Mouse (Mus musculus): ENCODE measurements around the gene Igfbp4. TPM values are rescaled to one million over a fixed set of nuclear protein-coding genes. Genes with fewer than 3 reads are reported as not detected.
A peak's percentile ranks its signal among the peaks of the same experiment; 100 is the strongest.

The Igfbp4 gene
- total and polyA plus RNA-seq, 3 experiments = 89.8 to 221 TPM; not detected in 1

- H3K4me1 ChIP-seq (ENCODE audit: control insufficient read depth in 1 of 2, insufficient read depth in 2 of 2, low read length in 2 of 2) = no peaks in the 10 kb centered on the region
- no peaks in the 10 kb centered on the region for H3K27me3 ChIP-seq (ENCODE audit: control insufficient read depth in 1 of 2, insufficient read depth in 2 of 2, low read length in 2 of 2)
- no peak for TF ChIP-seq RCOR1 (IDR thresholded peaks at IDR 0.05; ENCODE audit: low read depth, low read length)
- no peak for TF ChIP-seq CHD2 (IDR thresholded peaks at IDR 0.05; ENCODE audit: low read length)
- TF ChIP-seq MAX (IDR thresholded peaks at IDR 0.05; ENCODE audit: low read length) = no peak
- TF ChIP-seq POLR2A (IDR thresholded peaks at IDR 0.05; ENCODE audit: control insufficient read depth in 1 of 2, insufficient read depth in 1 of 2, low read depth in 1 of 2, low read length in 2 of 2, poor library complexity in 1 of 2) = no peak
- TF ChIP-seq ZKSCAN1 (IDR thresholded peaks at IDR 0.05; ENCODE audit: low read depth, low read length) = no peak
- TF ChIP-seq NRF1 (IDR thresholded peaks at IDR 0.05; ENCODE audit: insufficient read depth, low read depth, low read length, poor library complexity, severe bottlenecking) = no peak
- no peak for TF ChIP-seq E2F4 (IDR thresholded peaks at IDR 0.05; ENCODE audit: borderline replicate concordance, low read depth, low read length)
- no peak for TF ChIP-seq MAFK (IDR thresholded peaks at IDR 0.05; ENCODE audit: borderline replicate concordance, low read depth, low read length)
- H3K27ac ChIP-seq (ENCODE audit: control insufficient read depth, low read depth, low read length) = no peak overlapping the region
- no peaks in the 10 kb centered on the region for H3K79me2 ChIP-seq (ENCODE audit: control insufficient read depth, insufficient read depth, low read length, poor library complexity)
- no peak overlapping the region for H3K4me3 ChIP-seq (ENCODE audit: control insufficient read depth in 1 of 2, insufficient read depth in 1 of 2, low read depth in 2 of 2, low read length in 2 of 2)
- H3K9me3 ChIP-seq (replicated peaks; ENCODE audit: insufficient read depth, low read length) = no peaks in the 10 kb centered on the region
- no peak overlapping the region for H3K9ac ChIP-seq (ENCODE audit: control insufficient read depth, low read depth, low read length, poor library complexity, severe bottlenecking)
- peak; percentile 21 for DNase-seq (ENCODE audit: low read depth, low spot score)
- peaks cover 0 to 81% of the 10 kb centered on the region in 2 experiments for H3K36me3 ChIP-seq (ENCODE audit: control insufficient read depth in 1 of 2, insufficient read depth in 2 of 2, low read length in 2 of 2)
Measured at GRCm38 (mm10) chr11:98995987-98996386, 45.1 kb upstream of the Igfbp4 start.

GRCm38 (mm10) chr11:98997659-98998058 lies 43.4 kb upstream of the Igfbp4 start:
- no peak for TF ChIP-seq BHLHE40 (IDR thresholded peaks at IDR 0.05; ENCODE audit: borderline replicate concordance, low read depth, low read length)
- TF ChIP-seq UBTF (IDR thresholded peaks at IDR 0.05; ENCODE audit: borderline replicate concordance, insufficient read depth, low read depth, low read length) = no peak
- TF ChIP-seq KAT2A (conservative IDR thresholded peaks at IDR 0.05; ENCODE audit: low read depth, low read length) = no peak
- no peak for TF ChIP-seq NRF1 (IDR thresholded peaks at IDR 0.05; ENCODE audit: insufficient read depth, low read depth, low read length, poor library complexity, severe bottlenecking)
- no peak for TF ChIP-seq TBP (IDR thresholded peaks at IDR 0.05; ENCODE audit: low read depth, low read length)
- no peak for TF ChIP-seq TAL1 (IDR thresholded peaks at IDR 0.05; ENCODE audit: low read length)
- TF ChIP-seq SIN3A (IDR thresholded peaks at IDR 0.05; ENCODE audit: low read length) = no peak
- TF ChIP-seq POLR2AphosphoS5 (IDR thresholded peaks at IDR 0.05; ENCODE audit: borderline replicate concordance, low read depth, low read length) = no peak
- TF ChIP-seq MAZ (IDR thresholded peaks at IDR 0.05; ENCODE audit: low read depth, low read length) = no peak
- TF ChIP-seq POLR2A (IDR thresholded peaks at IDR 0.05; ENCODE audit: control insufficient read depth in 1 of 2, insufficient read depth in 1 of 2, low read depth in 1 of 2, low read length in 2 of 2, poor library complexity in 1 of 2) = no peak
- TF ChIP-seq MAX (IDR thresholded peaks at IDR 0.05; ENCODE audit: low read length) = no peak
- no peak for TF ChIP-seq CTCF (IDR thresholded peaks at IDR 0.05 in 2 of 3, conservative IDR thresholded peaks at IDR 0.05 in 1 of 3; ENCODE audit: control insufficient read depth in 1 of 3, insufficient read depth in 1 of 3, low read depth in 2 of 3, low read length in 3 of 3, poor library complexity in 1 of 3, severe bottlenecking in 1 of 3)
- no peak for TF ChIP-seq USF2 (IDR thresholded peaks at IDR 0.05; ENCODE audit: borderline replicate concordance in 1 of 2, insufficient read depth in 1 of 2, low read depth in 1 of 2, low read length in 2 of 2)
- no peak for TF ChIP-seq TCF12 (IDR thresholded peaks at IDR 0.05; ENCODE audit: low read depth, low read length)
- TF ChIP-seq ZC3H11A (IDR thresholded peaks at IDR 0.05; ENCODE audit: low read depth, low read length) = no peak
- H3K27ac ChIP-seq (ENCODE audit: control insufficient read depth, low read depth, low read length) = no peak overlapping the region
- no peak for DNase-seq (ENCODE audit: low read depth, low spot score)
- no peak overlapping the region for H3K4me3 ChIP-seq (ENCODE audit: control insufficient read depth in 1 of 2, insufficient read depth in 1 of 2, low read depth in 2 of 2, low read length in 2 of 2)
- H3K4me1 ChIP-seq (ENCODE audit: control insufficient read depth in 1 of 2, insufficient read depth in 2 of 2, low read length in 2 of 2) = no peaks in the 10 kb centered on the region
- no peaks in the 10 kb centered on the region for H3K27me3 ChIP-seq (ENCODE audit: control insufficient read depth in 1 of 2, insufficient read depth in 2 of 2, low read length in 2 of 2)
- H3K9me3 ChIP-seq (replicated peaks; ENCODE audit: insufficient read depth, low read length) = no peaks in the 10 kb centered on the region
- H3K9ac ChIP-seq (ENCODE audit: control insufficient read depth, low read depth, low read length, poor library complexity, severe bottlenecking) = no peak overlapping the region
- H3K36me3 ChIP-seq (ENCODE audit: control insufficient read depth in 1 of 2, insufficient read depth in 2 of 2, low read length in 2 of 2) = peaks cover 0 to 90% of the 10 kb centered on the region in 2 experiments; a peak in 3 of 4 replicates
- H3K79me2 ChIP-seq (ENCODE audit: control insufficient read depth, insufficient read depth, low read length, poor library complexity) = no peaks in the 10 kb centered on the region
